Mouse (Mus musculus): ENCODE results near the gene Snx27.

GRCm38 (mm10) chr3:94506664-94507063 is 75.9 kb downstream of the Snx27 start:
- TF ChIP-seq CHD2 (IDR thresholded peaks at IDR 0.05; ENCODE audit: low read depth, low read length) (no peak), ZNF384 (IDR thresholded peaks at IDR 0.05; ENCODE audit: low read depth, low read length) (no peak), HCFC1 (IDR thresholded peaks at IDR 0.05; ENCODE audit: borderline replicate concordance, insufficient read depth, low read length) (no peak)

All from ES-E14 (cell line).